Mouse (Mus musculus): ENCODE results near the gene Cald1. TPM values are rescaled to one million over a fixed set of nuclear protein-coding genes. Genes with fewer than 3 reads are reported as not detected.

The Cald1 gene
- polyA plus RNA-seq, 1 experiment: 5.0 TPM

DNA sequence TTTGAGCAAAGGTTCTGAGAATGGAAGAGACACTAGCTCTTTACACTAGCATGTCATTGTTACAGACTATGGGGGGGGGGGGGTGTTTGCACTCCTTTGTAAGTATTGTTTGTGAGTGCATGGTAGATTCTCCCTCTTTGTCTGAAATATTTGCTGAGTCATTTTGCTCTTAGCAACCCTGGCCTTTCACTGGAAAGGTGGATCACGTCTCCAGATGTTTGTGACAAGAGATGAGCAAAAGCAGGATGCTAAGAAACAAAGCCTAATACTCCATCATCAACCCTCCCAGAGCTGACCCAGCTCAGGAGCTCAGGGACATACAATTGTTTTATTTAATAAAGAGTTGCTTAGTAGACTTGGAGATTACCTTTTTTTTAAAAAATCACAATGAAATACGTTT is 138.6 kb downstream of the Cald1 start:
- TF ChIP-seq CTCF (IDR thresholded peaks at IDR 0.05; ENCODE audit: control insufficient read depth, insufficient read depth, insufficient replicate concordance, low read depth, low read length): no peak
- TF ChIP-seq POLR2A (IDR thresholded peaks at IDR 0.05; ENCODE audit: control insufficient read depth, low read depth, low read length): no peak
- no peaks in the 10 kb centered on the region for H3K36me3 ChIP-seq (ENCODE audit: control insufficient read depth, insufficient read depth, low read length)
- no peaks in the 10 kb centered on the region for H3K4me1 ChIP-seq (ENCODE audit: control insufficient read depth, insufficient read depth, low read length)
- H3K27ac ChIP-seq (ENCODE audit: control insufficient read depth, insufficient read depth, low read depth, low read length): no peak overlapping the region
- no peaks in the 10 kb centered on the region for H3K27me3 ChIP-seq (ENCODE audit: control insufficient read depth, insufficient read depth, low read length)
- no peak overlapping the region for H3K4me3 ChIP-seq (ENCODE audit: control insufficient read depth, low read depth, low read length)

DNA sequence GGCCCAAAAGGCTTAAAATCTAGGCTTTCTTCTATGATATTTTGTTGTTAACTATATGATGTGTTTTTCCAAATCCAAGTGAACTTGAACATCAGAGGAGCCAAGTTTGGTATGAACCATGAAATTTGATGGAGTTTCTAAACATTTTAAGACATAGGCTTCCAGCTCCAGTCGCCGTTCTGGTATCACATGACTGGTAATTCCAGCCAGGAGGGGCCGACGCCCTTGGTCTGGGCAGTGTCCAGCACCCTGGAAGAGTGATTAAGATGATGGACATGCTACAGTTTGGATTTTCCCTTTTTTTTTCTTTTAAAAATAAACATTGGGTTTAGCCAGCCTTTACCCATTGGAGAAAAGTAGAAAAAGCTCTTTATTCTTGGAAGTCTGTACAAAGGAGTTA is 145.6 kb downstream of the Cald1 start:
- Histone ChIP-seq H3K27ac (ENCODE audit: control insufficient read depth, insufficient read depth, low read depth, low read length) (no peak overlapping the region), H3K36me3 (ENCODE audit: control insufficient read depth, insufficient read depth, low read length) (no peaks in the 10 kb centered on the region), H3K27me3 (ENCODE audit: control insufficient read depth, insufficient read depth, low read length) (no peaks in the 10 kb centered on the region), H3K4me1 (ENCODE audit: control insufficient read depth, insufficient read depth, low read length) (peaks cover 2% of the 10 kb centered on the region; the same call in 1 of the 2 replicates), H3K4me3 (ENCODE audit: control insufficient read depth, low read depth, low read length) (no peak overlapping the region)
- TF ChIP-seq CTCF (IDR thresholded peaks at IDR 0.05; ENCODE audit: control insufficient read depth, insufficient read depth, insufficient replicate concordance, low read depth, low read length): no peak
- no peak for TF ChIP-seq POLR2A (IDR thresholded peaks at IDR 0.05; ENCODE audit: control insufficient read depth, low read depth, low read length)

DNA sequence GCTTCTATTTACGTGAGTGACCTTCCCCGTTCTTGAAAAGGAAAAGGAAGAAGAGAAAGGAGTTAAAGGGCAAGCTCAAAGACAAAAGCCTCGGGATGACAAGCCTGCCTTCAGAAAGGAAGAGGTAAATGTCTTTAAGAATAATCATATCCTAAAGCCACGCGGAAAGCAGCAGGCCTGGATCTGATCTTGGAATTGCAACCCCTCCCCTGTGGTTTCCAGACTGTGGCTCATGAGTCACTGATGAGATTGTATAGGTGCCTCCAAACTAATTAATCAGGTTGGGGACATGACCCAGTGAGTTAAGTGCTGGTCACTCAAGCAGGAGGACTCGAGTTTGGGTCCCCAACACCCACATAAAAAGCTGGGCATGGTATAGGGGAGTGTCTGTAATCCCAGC is 149.5 kb downstream of the Cald1 start:
- Histone ChIP-seq H3K4me1 (ENCODE audit: control insufficient read depth, insufficient read depth, low read length) (peaks cover 2% of the 10 kb centered on the region; the same call in 1 of the 2 replicates), H3K4me3 (ENCODE audit: control insufficient read depth, low read depth, low read length) (no peak overlapping the region), H3K27me3 (ENCODE audit: control insufficient read depth, insufficient read depth, low read length) (no peaks in the 10 kb centered on the region), H3K27ac (ENCODE audit: control insufficient read depth, insufficient read depth, low read depth, low read length) (no peak overlapping the region), H3K36me3 (ENCODE audit: control insufficient read depth, insufficient read depth, low read length) (no peaks in the 10 kb centered on the region)
- TF ChIP-seq POLR2A (IDR thresholded peaks at IDR 0.05; ENCODE audit: control insufficient read depth, low read depth, low read length): no peak
- no peak for TF ChIP-seq CTCF (IDR thresholded peaks at IDR 0.05; ENCODE audit: control insufficient read depth, insufficient read depth, insufficient replicate concordance, low read depth, low read length)

DNA sequence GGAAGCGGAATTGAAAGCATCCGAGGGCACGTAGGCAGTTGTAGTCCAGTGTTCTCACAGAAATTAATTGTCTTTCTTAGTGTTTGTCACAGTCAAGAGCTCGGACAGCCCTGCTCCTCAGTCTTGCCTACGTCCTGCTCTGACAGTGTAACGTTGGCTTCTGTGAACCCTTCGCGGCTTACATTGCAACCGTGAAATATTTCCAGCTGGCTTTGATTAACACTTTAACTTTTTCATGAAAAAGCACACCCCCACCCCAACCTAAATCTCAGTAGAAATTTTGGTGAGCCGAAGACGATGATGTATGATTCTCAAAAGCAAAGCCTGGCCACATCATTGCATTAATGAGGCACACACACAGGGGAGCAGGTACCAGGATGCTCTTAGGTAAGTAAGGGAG is 150.3 kb downstream of the Cald1 start:
- Histone ChIP-seq H3K4me3 (ENCODE audit: control insufficient read depth, low read depth, low read length) (no peak overlapping the region), H3K4me1 (ENCODE audit: control insufficient read depth, insufficient read depth, low read length) (peaks cover 2% of the 10 kb centered on the region; the same call in 1 of the 2 replicates), H3K27ac (ENCODE audit: control insufficient read depth, insufficient read depth, low read depth, low read length) (no peak overlapping the region), H3K36me3 (ENCODE audit: control insufficient read depth, insufficient read depth, low read length) (no peaks in the 10 kb centered on the region), H3K27me3 (ENCODE audit: control insufficient read depth, insufficient read depth, low read length) (no peaks in the 10 kb centered on the region)
- TF ChIP-seq CTCF (IDR thresholded peaks at IDR 0.05; ENCODE audit: control insufficient read depth, insufficient read depth, insufficient replicate concordance, low read depth, low read length) (no peak), POLR2A (IDR thresholded peaks at IDR 0.05; ENCODE audit: control insufficient read depth, low read depth, low read length) (no peak)

DNA sequence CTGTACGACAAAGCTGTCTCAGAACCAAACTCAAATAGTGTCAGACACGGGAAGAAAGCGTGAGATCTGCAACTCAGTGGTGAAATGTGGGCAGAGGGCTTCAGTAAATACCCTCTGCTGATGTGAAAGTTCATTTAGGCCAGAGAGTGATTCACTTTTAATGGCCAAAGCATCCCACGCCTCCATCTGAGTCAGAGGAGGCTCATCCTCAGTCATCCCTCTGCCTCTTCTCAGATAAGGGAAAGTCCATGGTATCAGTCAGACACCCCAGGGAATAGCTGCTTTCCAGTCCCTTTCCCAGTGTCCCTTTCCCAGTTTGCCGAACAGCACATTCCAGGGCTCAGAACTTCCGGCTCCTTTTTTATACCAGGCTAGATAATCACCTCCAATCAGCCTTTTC is 151.2 kb downstream of the Cald1 start:
- no peaks in the 10 kb centered on the region for H3K36me3 ChIP-seq (ENCODE audit: control insufficient read depth, insufficient read depth, low read length)
- H3K27me3 ChIP-seq (ENCODE audit: control insufficient read depth, insufficient read depth, low read length): no peaks in the 10 kb centered on the region
- peaks cover 2% of the 10 kb centered on the region; the same call in 1 of the 2 replicates for H3K4me1 ChIP-seq (ENCODE audit: control insufficient read depth, insufficient read depth, low read length)
- no peak overlapping the region for H3K4me3 ChIP-seq (ENCODE audit: control insufficient read depth, low read depth, low read length)
- TF ChIP-seq POLR2A (IDR thresholded peaks at IDR 0.05; ENCODE audit: control insufficient read depth, low read depth, low read length) (no peak), CTCF (IDR thresholded peaks at IDR 0.05; ENCODE audit: control insufficient read depth, insufficient read depth, insufficient replicate concordance, low read depth, low read length) (no peak)
- H3K27ac ChIP-seq (ENCODE audit: control insufficient read depth, insufficient read depth, low read depth, low read length): no peak overlapping the region

DNA sequence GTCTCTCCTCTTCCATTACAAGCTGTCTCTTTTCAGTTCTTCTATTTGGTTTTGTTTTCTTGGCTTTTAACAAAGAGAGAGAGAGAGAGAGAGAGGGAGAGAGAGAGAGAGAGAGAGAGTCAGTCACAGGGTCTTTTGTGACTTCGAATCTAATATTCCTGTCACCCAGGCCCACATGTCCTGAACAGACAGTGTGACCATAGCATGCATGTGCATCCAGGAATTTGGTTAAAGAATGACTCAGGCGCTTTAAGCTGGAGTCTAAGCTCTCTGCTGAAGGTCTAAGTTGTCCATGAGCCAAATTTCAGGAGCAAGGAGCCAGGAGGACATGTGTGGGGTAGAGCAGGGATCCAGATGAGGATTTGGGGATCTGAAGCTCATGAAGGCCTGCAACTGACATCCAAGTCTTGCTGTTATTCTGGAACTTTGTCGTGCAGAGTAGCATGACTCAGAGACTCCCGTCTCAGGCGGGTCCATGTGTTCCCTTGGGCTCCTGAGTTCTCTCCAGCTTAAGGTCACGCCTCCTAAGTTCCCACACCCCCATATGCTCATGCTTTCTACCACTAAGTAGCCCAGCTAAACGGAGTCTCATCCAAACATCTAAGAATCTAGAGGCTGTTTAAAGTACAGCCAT is 152.3 kb downstream of the Cald1 start:
- H3K27ac ChIP-seq (ENCODE audit: control insufficient read depth, insufficient read depth, low read depth, low read length): no peak overlapping the region
- no peaks in the 10 kb centered on the region for H3K36me3 ChIP-seq (ENCODE audit: control insufficient read depth, insufficient read depth, low read length)
- TF ChIP-seq POLR2A (IDR thresholded peaks at IDR 0.05; ENCODE audit: control insufficient read depth, low read depth, low read length) (no peak), CTCF (IDR thresholded peaks at IDR 0.05; ENCODE audit: control insufficient read depth, insufficient read depth, insufficient replicate concordance, low read depth, low read length) (no peak)

DNA sequence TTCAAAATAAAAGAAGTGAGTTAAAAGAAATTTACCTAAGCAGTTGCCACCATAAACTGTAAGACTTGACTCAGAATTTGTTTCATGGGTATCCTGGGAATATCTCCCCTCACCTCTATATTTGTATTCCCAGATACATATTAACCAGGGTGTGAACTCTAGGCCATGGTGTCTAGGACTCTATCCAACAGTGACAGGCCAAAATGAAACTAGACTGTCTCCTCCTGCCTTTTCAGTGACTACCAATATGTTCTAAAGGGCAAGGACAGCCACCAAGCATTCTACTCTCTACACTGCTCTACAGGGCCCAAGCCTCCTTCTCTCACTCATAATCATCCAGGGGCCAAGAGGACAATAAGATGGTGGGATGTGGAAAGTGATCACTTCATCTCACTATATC is 153.3 kb downstream of the Cald1 start:
- Histone ChIP-seq H3K27me3 (ENCODE audit: control insufficient read depth, insufficient read depth, low read length) (no peaks in the 10 kb centered on the region), H3K4me1 (ENCODE audit: control insufficient read depth, insufficient read depth, low read length) (peaks cover 4% of the 10 kb centered on the region), H3K4me3 (ENCODE audit: control insufficient read depth, low read depth, low read length) (no peak overlapping the region), H3K36me3 (ENCODE audit: control insufficient read depth, insufficient read depth, low read length) (no peaks in the 10 kb centered on the region), H3K27ac (ENCODE audit: control insufficient read depth, insufficient read depth, low read depth, low read length) (no peak overlapping the region)
- TF ChIP-seq POLR2A (IDR thresholded peaks at IDR 0.05; ENCODE audit: control insufficient read depth, low read depth, low read length) (no peak), CTCF (IDR thresholded peaks at IDR 0.05; ENCODE audit: control insufficient read depth, insufficient read depth, insufficient replicate concordance, low read depth, low read length) (no peak)

More for the DNA sequence above, 152.3 kb downstream of the Cald1 start:
- no peaks in the 10 kb centered on the region for H3K27me3 ChIP-seq (ENCODE audit: control insufficient read depth, insufficient read depth, low read length)
- peaks cover 5% of the 10 kb centered on the region for H3K4me1 ChIP-seq (ENCODE audit: control insufficient read depth, insufficient read depth, low read length)
- H3K4me3 ChIP-seq (ENCODE audit: control insufficient read depth, low read depth, low read length): no peak overlapping the region
